Mouse (Mus musculus) left cerebral cortex, postnatal 36 days (tissue): ENCODE measurements around the gene Bglap. TPM values are rescaled to one million over a fixed set of nuclear protein-coding genes. Genes with fewer than 3 reads are reported as not detected.
"Not testable (repeated sequence)": the region's sequence is repeated elsewhere in the genome, so short reads cannot be mapped to it uniquely, and the experiment has no call there.

ENCODE experiments used
- DNase-seq, 2 experiments: peaks; one replicate each; pipeline ENCODE4 v3.0.0; 2021 to 2022; ENCODE audit warnings: low spot score in 2 of 2, mixed read lengths in 1 of 2
- intact Hi-C: fragments of 180-260 bp; cut with DNase I; formaldehyde crosslinking; loops from one replicate; pipeline ENCODE4 v1.15.1; 2025
- total RNA-seq, 2 experiments: library from RNA; stranded (reverse); gene quantifications; 2 replicates each; pipeline ENCODE4 v1.2.3; 2021

The Bglap gene
- total RNA-seq, 2 experiments from 2014 or later = 1.8 TPM; not detected in 1

GRCm38 (mm10) chr3:88403522-88404230 is 19.4 kb upstream of the Bglap start:
- intact Hi-C loops = no loop called here
- DNase-seq = no peak

GRCm38 (mm10) chr3:88398666-88399065 is 14.4 kb upstream of the Bglap start:
- DNase-seq = no peak
- intact Hi-C loops = no loop called here

- intact Hi-C loops = no loop called here
- DNase-seq = no peak
Measured at GRCm38 (mm10) chr3:88395742-88396141, 11.5 kb upstream of the Bglap start.

GRCm38 (mm10) chr3:88395288-88395687 is 11.0 kb upstream of the Bglap start:
- no peak for DNase-seq
- intact Hi-C loops = no loop called here

GRCm38 (mm10) chr3:88393776-88394375 is 9.6 kb upstream of the Bglap start:
- no peak for DNase-seq

GRCm38 (mm10) chr3:88382383-88382782 is 1.9 kb downstream of the Bglap start:
- DNase-seq, intact Hi-C loops: not testable (repeated sequence)

More at GRCm38 (mm10) chr3:88393776-88394375, 9.6 kb upstream of the Bglap start:
- intact Hi-C loops = no loop called here

- DNase-seq, intact Hi-C loops: not testable (repeated sequence)
Measured at GRCm38 (mm10) chr3:88381389-88382315, 2.6 kb downstream of the Bglap start.

GRCm38 (mm10) chr3:88378599-88378998 is 5.7 kb downstream of the Bglap start, which contains the start of gene Bglap2:
TSS of gene Bglap2 (minus strand) at chr3:88378699.
- intact Hi-C loops, DNase-seq: not testable (repeated sequence)

GRCm38 (mm10) chr3:88376644-88377043 is 7.6 kb downstream of the Bglap start:
- intact Hi-C loops, DNase-seq: not testable (repeated sequence)

GRCm38 (mm10) chr3:88375750-88376626 is 8.3 kb downstream of the Bglap start:
- DNase-seq, intact Hi-C loops: not testable (repeated sequence)

- intact Hi-C loops = not testable (repeated sequence)
Measured at GRCm38 (mm10) chr3:88372643-88373042, 11.6 kb downstream of the Bglap start, which contains the start of gene Bglap3. TSS of gene Bglap3 (minus strand) at chr3:88372743.

GRCm38 (mm10) chr3:88368511-88368910 is 15.8 kb downstream of the Bglap start:
- DNase-seq, intact Hi-C loops: not testable (repeated sequence)

More at GRCm38 (mm10) chr3:88372643-88373042, 11.6 kb downstream of the Bglap start, which contains the start of gene Bglap3:
- not testable (repeated sequence) for DNase-seq

- DNase-seq, intact Hi-C loops: not testable (repeated sequence)
Measured at GRCm38 (mm10) chr3:88367517-88367916, 16.7 kb downstream of the Bglap start.

GRCm38 (mm10) chr3:88366830-88367428 is 17.3 kb downstream of the Bglap start:
- peak; percentile 72 to 75 for DNase-seq
- intact Hi-C loops = not testable (repeated sequence)

GRCm38 (mm10) chr3:88365705-88366361 is 18.4 kb downstream of the Bglap start:
- intact Hi-C loops = no loop called here
- peak in 1 of 2 experiments; percentile 43 for DNase-seq

GRCm38 (mm10) chr3:88364337-88364736 is 19.9 kb downstream of the Bglap start, which contains the start of gene Paqr6:
TSS of gene Paqr6 (plus strand) at chr3:88364584.
- no peak for DNase-seq
- intact Hi-C loops = no loop called here

GRCm38 (mm10) chr3:88363700-88364099 is 20.6 kb downstream of the Bglap start:
- intact Hi-C loops = no loop called here
- DNase-seq = no peak
